Mouse (Mus musculus) WW6 (cell line): ENCODE data around the gene Lifr.

Source experiments
- DNase-seq: peaks from one replicate; pipeline ENCODE4 v3.0.0-alpha.2; 2013; ENCODE audit warnings: low read depth, low spot score

Gene Lifr

GRCm38 (mm10) chr15:7154737-7155090 is 64.3 kb downstream of the Lifr start:
- no peak for DNase-seq

GRCm38 (mm10) chr15:7157658-7158057 is 67.2 kb downstream of the Lifr start:
- DNase-seq = no peak

GRCm38 (mm10) chr15:7159869-7160268 is 69.5 kb downstream of the Lifr start:
- DNase-seq = no peak

GRCm38 (mm10) chr15:7160321-7160720 is 69.9 kb downstream of the Lifr start:
- DNase-seq = no peak

GRCm38 (mm10) chr15:7163851-7164250 is 73.4 kb downstream of the Lifr start:
- DNase-seq = no peak

GRCm38 (mm10) chr15:7166735-7167134 is 76.3 kb downstream of the Lifr start:
- no peak for DNase-seq

- no peak for DNase-seq
Measured at GRCm38 (mm10) chr15:7167238-7167905, 77.0 kb downstream of the Lifr start.

- no peak for DNase-seq
Measured at GRCm38 (mm10) chr15:7167906-7168532, 77.6 kb downstream of the Lifr start.

- no peak for DNase-seq
Measured at GRCm38 (mm10) chr15:7172875-7173274, 82.5 kb downstream of the Lifr start.

GRCm38 (mm10) chr15:7173346-7173745 is 82.9 kb downstream of the Lifr start:
- no peak for DNase-seq

GRCm38 (mm10) chr15:7173776-7174175 is 83.4 kb downstream of the Lifr start:
- no peak for DNase-seq

- no peak for DNase-seq
Measured at GRCm38 (mm10) chr15:7180576-7180975, 90.2 kb downstream of the Lifr start.

- DNase-seq = no peak
Measured at GRCm38 (mm10) chr15:7187682-7188081, 97.3 kb downstream of the Lifr start.

- no peak for DNase-seq
Measured at GRCm38 (mm10) chr15:7189678-7190454, 99.5 kb downstream of the Lifr start.

GRCm38 (mm10) chr15:7191074-7191473 is 100.7 kb downstream of the Lifr start:
- no peak for DNase-seq

GRCm38 (mm10) chr15:7192582-7192981 is 102.2 kb downstream of the Lifr start:
- no peak for DNase-seq

- DNase-seq = no peak
Measured at GRCm38 (mm10) chr15:7194147-7194720, 103.8 kb downstream of the Lifr start.

GRCm38 (mm10) chr15:7194748-7195221 is 104.4 kb downstream of the Lifr start:
- DNase-seq = no peak

GRCm38 (mm10) chr15:7197652-7198445 is 107.4 kb downstream of the Lifr start:
- DNase-seq = no peak

GRCm38 (mm10) chr15:7198816-7199215 is 108.4 kb downstream of the Lifr start:
- no peak for DNase-seq

GRCm38 (mm10) chr15:7200286-7200685 is 109.9 kb downstream of the Lifr start:
- no peak for DNase-seq
